Mouse (Mus musculus) midbrain, embryonic 10.5 days (tissue): ENCODE results near the gene Fip1l1. TPM values are rescaled to one million over a fixed set of nuclear protein-coding genes. Genes with fewer than 3 reads are reported as not detected.

Experiments
- DNase-seq: peaks from one replicate; pipeline ENCODE4 v3.0.0-alpha.2; 2017; ENCODE audit warnings: low spot score
- H3K27ac ChIP-seq: fragments of 300-500 bp; sonication (generic); replicated peaks from 2 replicates; pipeline ENCODE4 v1.5.1; 2016; ENCODE audit warnings: mild to moderate bottlenecking
- H3K27me3 ChIP-seq: fragments of 300-500 bp; sonication (generic); 2 replicates; pipeline ENCODE4 v1.6.1; 2016; ENCODE audit warnings: low read depth, mild to moderate bottlenecking; ENCODE audit not compliant: poor library complexity, severe bottlenecking
- H3K36me3 ChIP-seq: fragments of 300-500 bp; sonication (generic); 2 replicates; pipeline ENCODE4 v1.6.1; 2016; ENCODE audit warnings: mild to moderate bottlenecking, moderate library complexity
- H3K4me1 ChIP-seq: fragments of 300-500 bp; sonication (generic); 2 replicates; pipeline ENCODE4 v1.6.1; 2016
- H3K4me3 ChIP-seq: fragments of 300-500 bp; sonication (generic); 2 replicates; pipeline ENCODE4 v1.5.1; 2016; ENCODE audit warnings: mild to moderate bottlenecking, moderate library complexity
- H3K9me3 ChIP-seq: fragments of 300-500 bp; sonication (generic); replicated peaks from 2 replicates; pipeline ENCODE4 v1.6.1; 2016; ENCODE audit warnings: mild to moderate bottlenecking
- WGBS: fragments of 180-500 bp; shearing (Covaris S2); methylation state at CpG from one replicate; pipeline ENCODE4 v1.1.7; 2016; 5-methylcytosine and 5-hydroxymethylcytosine counted together
- polyA plus RNA-seq: library from polyadenylated mRNA; unstranded; fragments of >200 nt; fragmentation: Nextera tagmentation; extraction: Ambion mirVana; gene quantifications from 2 replicates; pipeline ENCODE4 v1.2.1, GENCODE M21; 2016

Fip1l1 gene
- polyA plus RNA-seq, 1 experiment from 2014 or later = 108 TPM

GRCm38 (mm10) chr5:74621691-74622470 is 86.6 kb downstream of the Fip1l1 start:
- H3K27me3 ChIP-seq = no peaks in the 10 kb centered on the region
- no peaks in the 10 kb centered on the region for H3K36me3 ChIP-seq
- H3K4me1 ChIP-seq = peaks cover 17% of the 10 kb centered on the region
- no peak overlapping the region for H3K4me3 ChIP-seq
- 58% methylated on average over 7 of the region's 7 CpGs for WGBS
- DNase-seq = no peak
- H3K9me3 ChIP-seq = no peaks in the 10 kb centered on the region
- peak overlapping the region; percentile 49 for H3K27ac ChIP-seq

- Histone ChIP-seq H3K4me1 (peaks cover 10% of the 10 kb centered on the region), H3K27me3 (no peaks in the 10 kb centered on the region), H3K36me3 (no peaks in the 10 kb centered on the region), H3K4me3 (no peak overlapping the region), H3K9me3 (no peaks in the 10 kb centered on the region), H3K27ac (no peak overlapping the region)
- WGBS = 94% methylated on average over 14 of the region's 14 CpGs
- DNase-seq = no peak
These were observed 88.2 kb downstream of the Fip1l1 start for GRCm38 (mm10) chr5:74623316-74624000.

- DNase-seq = no peak
- H3K4me3 ChIP-seq = no peak overlapping the region
- 70% methylated on average over 5 of the region's 5 CpGs for WGBS
These were observed 89.1 kb downstream of the Fip1l1 start for GRCm38 (mm10) chr5:74624385-74624784.

GRCm38 (mm10) chr5:74628001-74628400 is 92.8 kb downstream of the Fip1l1 start:
- Histone ChIP-seq H3K4me1 (peaks cover 9% of the 10 kb centered on the region), H3K27me3 (no peaks in the 10 kb centered on the region), H3K9me3 (no peaks in the 10 kb centered on the region), H3K4me3 (no peak overlapping the region), H3K27ac (no peak overlapping the region), H3K36me3 (no peaks in the 10 kb centered on the region)
- WGBS = 92% methylated on average over 12 of the region's 12 CpGs
- no peak for DNase-seq

More at GRCm38 (mm10) chr5:74624385-74624784, 89.1 kb downstream of the Fip1l1 start:
- H3K9me3 ChIP-seq = no peaks in the 10 kb centered on the region
- H3K36me3 ChIP-seq = no peaks in the 10 kb centered on the region
- H3K27me3 ChIP-seq = no peaks in the 10 kb centered on the region
- peaks cover 10% of the 10 kb centered on the region for H3K4me1 ChIP-seq
- H3K27ac ChIP-seq = no peak overlapping the region

- 65% methylated on average over 17 of the region's 17 CpGs for WGBS
- Histone ChIP-seq H3K27ac (no peak overlapping the region), H3K9me3 (no peaks in the 10 kb centered on the region), H3K36me3 (no peaks in the 10 kb centered on the region), H3K4me1 (peaks cover 9% of the 10 kb centered on the region), H3K27me3 (no peaks in the 10 kb centered on the region), H3K4me3 (no peak overlapping the region)
- no peak for DNase-seq
These were observed 97.3 kb downstream of the Fip1l1 start for GRCm38 (mm10) chr5:74632369-74633114.

- Histone ChIP-seq H3K4me3 (no peak overlapping the region), H3K9me3 (no peaks in the 10 kb centered on the region), H3K4me1 (peaks cover 9% of the 10 kb centered on the region), H3K27me3 (no peaks in the 10 kb centered on the region), H3K36me3 (no peaks in the 10 kb centered on the region), H3K27ac (no peak overlapping the region)
- WGBS = 91% methylated on average over 6 of the region's 6 CpGs
- no peak for DNase-seq
These were observed 98.2 kb downstream of the Fip1l1 start for GRCm38 (mm10) chr5:74633453-74633852.

- no peak overlapping the region for H3K4me3 ChIP-seq
- no peak for DNase-seq
- no peak overlapping the region for H3K27ac ChIP-seq
- no peaks in the 10 kb centered on the region for H3K36me3 ChIP-seq
- H3K27me3 ChIP-seq = no peaks in the 10 kb centered on the region
- no peaks in the 10 kb centered on the region for H3K9me3 ChIP-seq
- WGBS = 87% methylated on average over 3 of the region's 3 CpGs
- peaks cover 9% of the 10 kb centered on the region for H3K4me1 ChIP-seq
These were observed 99.1 kb downstream of the Fip1l1 start for GRCm38 (mm10) chr5:74634391-74634790.

GRCm38 (mm10) chr5:74639516-74639915 is 104.3 kb downstream of the Fip1l1 start:
- DNase-seq = no peak
- H3K4me3 ChIP-seq = no peak overlapping the region
- H3K4me1 ChIP-seq = no peaks in the 10 kb centered on the region
- no peaks in the 10 kb centered on the region for H3K9me3 ChIP-seq
- no peaks in the 10 kb centered on the region for H3K36me3 ChIP-seq
- H3K27ac ChIP-seq = no peak overlapping the region
- 94% methylated on average over 6 of the region's 6 CpGs for WGBS
- no peaks in the 10 kb centered on the region for H3K27me3 ChIP-seq

- no peak overlapping the region for H3K4me3 ChIP-seq
- no peaks in the 10 kb centered on the region for H3K4me1 ChIP-seq
- H3K27me3 ChIP-seq = no peaks in the 10 kb centered on the region
- no peak for DNase-seq
- WGBS = 86% methylated on average over 4 of the region's 4 CpGs
- H3K27ac ChIP-seq = no peak overlapping the region
- H3K9me3 ChIP-seq = no peaks in the 10 kb centered on the region
- H3K36me3 ChIP-seq = no peaks in the 10 kb centered on the region
These were observed 105.3 kb downstream of the Fip1l1 start for GRCm38 (mm10) chr5:74640504-74640903.

- H3K4me3 ChIP-seq = no peak overlapping the region
- WGBS = 59% methylated on average over 6 of the region's 6 CpGs
These were observed 105.8 kb downstream of the Fip1l1 start for GRCm38 (mm10) chr5:74641000-74641399.

GRCm38 (mm10) chr5:74642291-74642690 is 107.0 kb downstream of the Fip1l1 start:
- Histone ChIP-seq H3K4me3 (no peak overlapping the region), H3K27me3 (no peaks in the 10 kb centered on the region), H3K4me1 (no peaks in the 10 kb centered on the region), H3K9me3 (no peaks in the 10 kb centered on the region), H3K27ac (no peak overlapping the region), H3K36me3 (no peaks in the 10 kb centered on the region)
- 71% methylated on average over 2 of the region's 2 CpGs for WGBS
- no peak for DNase-seq

More at GRCm38 (mm10) chr5:74641000-74641399, 105.8 kb downstream of the Fip1l1 start:
- DNase-seq = no peak
- Histone ChIP-seq H3K27me3 (no peaks in the 10 kb centered on the region), H3K4me1 (no peaks in the 10 kb centered on the region), H3K9me3 (no peaks in the 10 kb centered on the region), H3K36me3 (no peaks in the 10 kb centered on the region), H3K27ac (no peak overlapping the region)

- no peak overlapping the region for H3K27ac ChIP-seq
These were observed 112.3 kb downstream of the Fip1l1 start for GRCm38 (mm10) chr5:74647584-74647984.

More at GRCm38 (mm10) chr5:74647584-74647984, 112.3 kb downstream of the Fip1l1 start:
- H3K4me1 ChIP-seq = peaks cover 5% of the 10 kb centered on the region; the same call in 1 of the 2 replicates
- 75% methylated on average over 5 of the region's 6 CpGs for WGBS
- no peak overlapping the region for H3K4me3 ChIP-seq
- no peaks in the 10 kb centered on the region for H3K27me3 ChIP-seq
- no peaks in the 10 kb centered on the region for H3K36me3 ChIP-seq
- DNase-seq = no peak
- H3K9me3 ChIP-seq = no peaks in the 10 kb centered on the region
